Mouse (Mus musculus) spleen, adult 2 months (tissue): ENCODE measurements at regions not wholly inside any gene's neighbourhood (a gene's known extent, or its start where the extent isn't known, plus 50 kb on each side); places are given as distances from the start of the nearest gene placed in this dataset.

Experiments
- CTCF ChIP-seq: fragments of 200-500 bp; IDR thresholded peaks from 2 replicates; pipeline ENCODE4 v1.5.1; 2011; ENCODE audit warnings: mild to moderate bottlenecking, inconsistent platforms; ENCODE audit not compliant: insufficient read depth, insufficient read length, insufficient replicate concordance; ENCODE audit errors: extremely low read depth
- POLR2A ChIP-seq: fragments of 200-500 bp; IDR thresholded peaks from 2 replicates; pipeline ENCODE4 v1.6.1; 2011; ENCODE audit warnings: low read depth, low read length, inconsistent platforms

- TF ChIP-seq CTCF (no peak), POLR2A (no peak)
Measured at GRCm38 (mm10) chr4:7819847-7820246, 419.0 kb downstream of the Car8 start.
